In the genomic region with DNA sequence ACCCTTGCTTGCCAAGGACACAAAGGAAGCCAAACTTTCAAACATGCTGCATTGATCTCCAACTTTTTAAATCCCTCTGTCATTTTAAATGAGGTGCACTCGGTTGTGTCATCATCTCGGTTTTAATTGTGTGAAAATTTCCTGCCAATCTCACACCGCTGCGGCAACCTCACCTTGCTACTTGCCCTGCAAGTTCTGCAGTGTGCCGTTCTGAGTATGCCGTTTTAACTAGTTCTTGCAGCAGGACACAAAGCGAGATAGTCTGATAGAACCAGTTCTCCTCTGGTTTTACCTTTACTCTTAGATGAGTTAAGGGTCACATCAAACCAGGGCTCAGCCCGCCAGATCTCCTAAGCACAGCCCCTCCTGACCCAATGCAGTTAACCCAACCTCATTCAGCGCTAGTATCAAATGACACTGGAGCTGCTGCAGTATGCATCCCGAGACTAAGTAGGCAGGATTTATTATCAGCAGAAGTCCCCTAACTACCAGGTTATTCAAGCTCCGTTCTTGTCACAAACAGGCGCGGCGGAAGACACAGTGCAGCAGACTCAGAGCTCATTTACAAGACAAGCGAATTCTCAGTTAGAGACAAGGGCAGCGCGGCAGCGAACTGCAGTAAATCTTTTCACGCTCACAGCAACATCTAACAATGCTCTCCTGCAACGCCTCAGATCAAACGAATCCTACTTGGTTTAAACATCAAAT, we compare ENCODE assay signal across 8 mouse cellular contexts. TPM values are rescaled to one million over a fixed set of nuclear protein-coding genes. Genes with fewer than 3 reads are reported as not detected.
A peak's percentile ranks its signal among the peaks of the same experiment; 100 is the strongest.
DNase-seq lines count a peak whose midpoint lies in the region; ATAC-seq and TF ChIP-seq lines count a peak whose summit lies in the region.

No protein-coding gene starts in this region.

- no peaks in the 10 kb centered on the region for H3K9me3 ChIP-seq in heart, embryonic 13.5 days
- H3K9me3 ChIP-seq in forebrain, embryonic 12.5 days: no peaks in the 10 kb centered on the region

- H3K4me1 ChIP-seq in heart, embryonic 13.5 days: peaks cover 12% of the 10 kb centered on the region; the same call in 1 of the 2 replicates
- peaks cover 10% of the 10 kb centered on the region; the same call in 1 of the 2 replicates for H3K4me1 ChIP-seq in forebrain, embryonic 12.5 days

- intact Hi-C loops in heart, postnatal 25 days (cut with DNase I): no loop called here
- intact Hi-C loops in left cerebral cortex, postnatal 25 days (cut with DNase I): no loop called here

- peak overlapping the region; percentile 67 for H3K9ac ChIP-seq in heart, embryonic 13.5 days
- no peak overlapping the region for H3K9ac ChIP-seq in forebrain, embryonic 12.5 days

- no peaks in the 10 kb centered on the region for H3K36me3 ChIP-seq in heart, embryonic 13.5 days
- H3K36me3 ChIP-seq in forebrain, embryonic 12.5 days (replicated peaks): no peaks in the 10 kb centered on the region

- TF ChIP-seq POLR2A in brain, embryonic 14.5 days (IDR thresholded peaks at IDR 0.05; ENCODE audit: borderline replicate concordance, extremely low read depth, insufficient read depth, insufficient read length, poor library complexity, severe bottlenecking): no peak

- peak overlapping the region; percentile 73 for H3K4me2 ChIP-seq in heart, embryonic 13.5 days
- H3K4me2 ChIP-seq in forebrain, embryonic 12.5 days: peak overlapping the region; percentile 60

- TF ChIP-seq CTCF in brain, embryonic 14.5 days (IDR thresholded peaks at IDR 0.05; ENCODE audit: borderline replicate concordance, extremely low read depth, insufficient read depth, insufficient read length): no peak

- ATAC-seq in heart, embryonic 13.5 days (ENCODE audit: extremely low read depth, insufficient number of reproducible peaks, low FRiP score, low TSS enrichment): no peak
- peak; percentile 79; the same call in 1 of the 2 replicates for ATAC-seq in forebrain, embryonic 12.5 days (ENCODE audit: low FRiP score)

- H3K27ac ChIP-seq in heart, embryonic 13.5 days (replicated peaks): no peak overlapping the region
- H3K27ac ChIP-seq in forebrain, embryonic 12.5 days: no peak overlapping the region

- peak overlapping the region; percentile 46 for H3K4me3 ChIP-seq in heart, embryonic 13.5 days
- H3K4me3 ChIP-seq in forebrain, embryonic 12.5 days (replicated peaks): peak overlapping the region; percentile 37

- DNase-seq in heart, postnatal 25 days (ENCODE audit: low spot score): no peak
- DNase-seq in brain, embryonic 14.5 days (ENCODE audit: low read depth): peak; percentile 86
- DNase-seq in left cerebral cortex, postnatal 25 days (ENCODE audit: low spot score in 2 of 2): peak; percentile 43 to 55
- DNase-seq in right cerebral cortex, adult 18-20 months: peak; percentile 27
- no peak for DNase-seq in gastrocnemius, adult 18-20 months (ENCODE audit: low spot score)
- DNase-seq in thymus, postnatal 10 days (ENCODE audit: low spot score in 2 of 2): no peak

- WGBS in heart, embryonic 13.5 days: 7% methylated on average over 21 of the region's 21 CpGs
- 5% methylated on average over 21 of the region's 21 CpGs for WGBS in forebrain, embryonic 12.5 days

- H3K27me3 ChIP-seq in heart, embryonic 13.5 days (replicated peaks): no peaks in the 10 kb centered on the region; the same call in 1 of the 2 replicates
- H3K27me3 ChIP-seq in forebrain, embryonic 12.5 days: 0 out of 2 replicates have a peak, but pooled peaks cover 3% of the 10 kb centered on the region

RNA-seq across cellular contexts. Expression of a gene that starts 0.7 kb away (rescaled TPM):
- 0.05 TPM in 2 replicates for polyA plus RNA-seq in heart, embryonic 13.5 days (2015; fragmentation: Nextera tagmentation; extraction: Ambion mirVana)
- total RNA-seq in heart, postnatal 25 days (2021): not detected
- 13.6 and 14.0 TPM in 2 replicates for polyA plus RNA-seq in brain, embryonic 14.5 days (2012; rRNA removed)
- 3.7 and 4.3 TPM in 2 replicates for polyA plus RNA-seq in forebrain, embryonic 12.5 days (2016; fragmentation: Nextera tagmentation; extraction: Ambion mirVana)
- total RNA-seq in left cerebral cortex, postnatal 25 days (2021): 100 to 1,000 TPM; 103 to 117 TPM
- under 1 TPM in 1 of 2 experiments, not detected in 1; 0.09 TPM for total RNA-seq in gastrocnemius, adult 18-20 months (2021)

Comparison
In these comparisons a context has a peak if more than half of its experiments do, and no peak if none do; other contexts are left out.
1. DNase-seq: peak in brain, embryonic 14.5 days (single experiment), left cerebral cortex, postnatal 25 days (2 of 2) and right cerebral cortex, adult 18-20 months (single experiment); none in heart, postnatal 25 days (single experiment), gastrocnemius, adult 18-20 months (single experiment) and thymus, postnatal 10 days (0 of 2).
2. RNA of a gene that starts 0.7 kb away (total RNA-seq): 103 to 117 TPM in left cerebral cortex, postnatal 25 days; 0.09 TPM in gastrocnemius, adult 18-20 months and not detected in heart, postnatal 25 days; every median in the first group is over 10 times any median in the second.